Mouse (Mus musculus) MEL (cell line): ENCODE measurements at regions not wholly inside any gene's neighbourhood (a gene's known extent, or its start where the extent isn't known, plus 50 kb on each side); places are given as distances from the start of the nearest gene placed in this dataset.

Experiments
- DNase-seq: peaks from one replicate; pipeline ENCODE4 v3.0.0; 2011; ENCODE audit warnings: low read depth, low spot score
- H3K27ac ChIP-seq: 2 replicates; pipeline ENCODE4 v1.5.1; 2012; ENCODE audit warnings: low read depth, mild to moderate bottlenecking, control low read depth, low read length, moderate library complexity; ENCODE audit not compliant: control insufficient read depth
- H3K27me3 ChIP-seq, 2 experiments: fragments of 150-350 bp in 1 of 2; sonication (generic) in 1 of 2; 2 replicates each; pipeline ENCODE4 v1.6.1; 2012; ENCODE audit warnings: low read length in 2 of 2, mild to moderate bottlenecking in 2 of 2, improper control_type of control experiment in 1 of 2, moderate library complexity in 1 of 2; ENCODE audit not compliant: insufficient read depth in 2 of 2, control insufficient read depth in 1 of 2
- H3K36me3 ChIP-seq, 2 experiments: 2 replicates each; pipeline ENCODE4 v1.6.1; 2012 to 2014; ENCODE audit warnings: low read length in 2 of 2, improper control_type of control experiment in 1 of 2, inconsistent platforms in 1 of 2, mild to moderate bottlenecking in 1 of 2; ENCODE audit not compliant: insufficient read depth in 2 of 2, control insufficient read depth in 1 of 2
- H3K4me1 ChIP-seq, 2 experiments: fragments of 150-350 bp in 1 of 2; sonication (generic) in 1 of 2; 2 replicates each; pipeline ENCODE4 v1.6.1; 2012; ENCODE audit warnings: low read length in 2 of 2, improper control_type of control experiment in 1 of 2, mild to moderate bottlenecking in 1 of 2; ENCODE audit not compliant: insufficient read depth in 2 of 2, control insufficient read depth in 1 of 2
- H3K4me3 ChIP-seq, 2 experiments: fragments of 150-350 bp in 1 of 2; sonication (generic) in 1 of 2; 2 replicates each; pipeline ENCODE4 v1.5.1; 2012; ENCODE audit warnings: low read depth in 2 of 2, low read length in 2 of 2, mild to moderate bottlenecking in 2 of 2, moderate library complexity in 2 of 2, control low read depth in 1 of 2, improper control_type of control experiment in 1 of 2; ENCODE audit not compliant: control insufficient read depth in 1 of 2, insufficient read depth in 1 of 2
- H3K79me2 ChIP-seq: 2 replicates; pipeline ENCODE4 v1.6.1; 2012; ENCODE audit warnings: mild to moderate bottlenecking, low read length, moderate library complexity; ENCODE audit not compliant: control insufficient read depth, poor library complexity, insufficient read depth
- H3K9ac ChIP-seq: 2 replicates; pipeline ENCODE4 v1.6.1; 2012; ENCODE audit warnings: low read depth, mild to moderate bottlenecking, control low read depth, low read length, moderate library complexity; ENCODE audit not compliant: control insufficient read depth, poor library complexity, severe bottlenecking
- H3K9me3 ChIP-seq: fragments of 150-350 bp; sonication (generic); replicated peaks from 2 replicates; pipeline ENCODE4 v1.6.1; 2012; ENCODE audit warnings: mild to moderate bottlenecking, low read length, improper control_type of control experiment, moderate library complexity; ENCODE audit not compliant: insufficient read depth
- BHLHE40 ChIP-seq: IDR thresholded peaks from 2 replicates; pipeline ENCODE4 v1.6.1; 2012; ENCODE audit warnings: low read depth, mild to moderate bottlenecking, inconsistent platforms, low read length, improper control_type of control experiment, borderline replicate concordance
- CHD2 ChIP-seq: IDR thresholded peaks from 2 replicates; pipeline ENCODE4 v1.6.1; 2011; ENCODE audit warnings: low read length, improper control_type of control experiment
- CTCF ChIP-seq, 3 experiments: IDR thresholded peaks in 2 of 3; conservative IDR thresholded peaks in 1 of 3; 2 replicates each; pipeline ENCODE4 v1.5.1; 2011 to 2012; ENCODE audit warnings: low read length in 3 of 3, low read depth in 2 of 3, mild to moderate bottlenecking in 2 of 3, improper control_type of control experiment in 1 of 3, inconsistent platforms in 1 of 3, mixed read lengths in 1 of 3, moderate library complexity in 1 of 3; ENCODE audit not compliant: control insufficient read depth in 1 of 3, insufficient read depth in 1 of 3, poor library complexity in 1 of 3, severe bottlenecking in 1 of 3
- E2F4 ChIP-seq: IDR thresholded peaks from 2 replicates; pipeline ENCODE4 v1.6.1; 2011; ENCODE audit warnings: low read depth, low read length, improper control_type of control experiment, borderline replicate concordance
- GATA1 ChIP-seq: IDR thresholded peaks from 2 replicates; pipeline ENCODE4 v1.6.1; 2011; ENCODE audit warnings: low read depth, low read length, improper control_type of control experiment
- KAT2A ChIP-seq: conservative IDR thresholded peaks from 2 replicates; pipeline ENCODE4 v1.6.1; 2012; ENCODE audit warnings: low read depth, low read length, improper control_type of control experiment, inconsistent platforms
- MAX ChIP-seq: IDR thresholded peaks from 2 replicates; pipeline ENCODE4 v1.6.1; 2011; ENCODE audit warnings: low read length, improper control_type of control experiment
- MAZ ChIP-seq: IDR thresholded peaks from 2 replicates; pipeline ENCODE4 v1.6.1; 2012; ENCODE audit warnings: low read depth, mild to moderate bottlenecking, inconsistent platforms, low read length, improper control_type of control experiment
- MEF2A ChIP-seq: IDR thresholded peaks from 2 replicates; pipeline ENCODE4 v1.6.1; 2014; ENCODE audit warnings: low read depth, mild to moderate bottlenecking, inconsistent platforms, low read length, improper control_type of control experiment; ENCODE audit not compliant: poor library complexity, insufficient replicate concordance, severe bottlenecking; ENCODE audit errors: extremely low read depth
- MXI1 ChIP-seq: IDR thresholded peaks from 2 replicates; pipeline ENCODE4 v1.6.1; 2011; ENCODE audit warnings: mild to moderate bottlenecking, low read depth, low read length, improper control_type of control experiment
- MYB ChIP-seq: IDR thresholded peaks from 2 replicates; pipeline ENCODE4 v1.6.1; 2011; ENCODE audit warnings: mild to moderate bottlenecking, low read depth, low read length, improper control_type of control experiment
- MYC ChIP-seq: IDR thresholded peaks from 2 replicates; pipeline ENCODE4 v1.6.1; 2011; ENCODE audit warnings: low read depth, mild to moderate bottlenecking, low read length, improper control_type of control experiment, moderate library complexity
- NELFE ChIP-seq: IDR thresholded peaks from 2 replicates; pipeline ENCODE4 v1.6.1; 2011; ENCODE audit warnings: low read depth, low read length, improper control_type of control experiment
- NRF1 ChIP-seq: IDR thresholded peaks from 2 replicates; pipeline ENCODE4 v1.6.1; 2014; ENCODE audit warnings: low read depth, mild to moderate bottlenecking, inconsistent platforms, low read length, improper control_type of control experiment, moderate library complexity; ENCODE audit not compliant: poor library complexity, insufficient read depth, severe bottlenecking
- RAD21 ChIP-seq: IDR thresholded peaks from 2 replicates; pipeline ENCODE4 v1.6.1; 2011; ENCODE audit warnings: mild to moderate bottlenecking, low read depth, low read length, improper control_type of control experiment
- RCOR1 ChIP-seq: IDR thresholded peaks from 2 replicates; pipeline ENCODE4 v1.6.1; 2012; ENCODE audit warnings: low read depth, mild to moderate bottlenecking, inconsistent platforms, low read length, improper control_type of control experiment
- SMC3 ChIP-seq: IDR thresholded peaks from 2 replicates; pipeline ENCODE4 v1.6.1; 2011; ENCODE audit warnings: low read depth, low read length, improper control_type of control experiment
- TAL1 ChIP-seq: IDR thresholded peaks from 2 replicates; pipeline ENCODE4 v1.6.1; 2012; ENCODE audit warnings: mild to moderate bottlenecking, inconsistent platforms, low read length, moderate library complexity, mixed read lengths
- TCF12 ChIP-seq: IDR thresholded peaks from 2 replicates; pipeline ENCODE4 v1.6.1; 2014; ENCODE audit warnings: low read depth, mild to moderate bottlenecking, inconsistent platforms, low read length, improper control_type of control experiment, moderate library complexity
- UBTF ChIP-seq: IDR thresholded peaks from 2 replicates; pipeline ENCODE4 v1.6.1; 2012; ENCODE audit warnings: low read depth, mild to moderate bottlenecking, inconsistent platforms, low read length, improper control_type of control experiment, moderate library complexity, borderline replicate concordance; ENCODE audit not compliant: insufficient read depth

- no peak for TF ChIP-seq CTCF (IDR thresholded peaks at IDR 0.05 in 2 of 3, conservative IDR thresholded peaks at IDR 0.05 in 1 of 3; ENCODE audit: control insufficient read depth in 1 of 3, insufficient read depth in 1 of 3, low read depth in 2 of 3, low read length in 3 of 3, poor library complexity in 1 of 3, severe bottlenecking in 1 of 3)
- no peak for TF ChIP-seq CHD2
- no peak for TF ChIP-seq MYB
- no peak for TF ChIP-seq RAD21
- no peak for TF ChIP-seq SMC3
- H3K27ac ChIP-seq: no peak overlapping the region
- H3K27me3 ChIP-seq: no peaks in the 10 kb centered on the region
- H3K36me3 ChIP-seq: no peaks in the 10 kb centered on the region
- no peaks in the 10 kb centered on the region for H3K4me1 ChIP-seq
- H3K9me3 ChIP-seq: no peaks in the 10 kb centered on the region
- no peaks in the 10 kb centered on the region for H3K79me2 ChIP-seq
- H3K4me3 ChIP-seq: no peak overlapping the region
- no peak overlapping the region for H3K9ac ChIP-seq
- no peak for DNase-seq
Measured at GRCm38 (mm10) chr8:89903346-89903745, 444.8 kb downstream of the Tox3 start.

GRCm38 (mm10) chr8:89872768-89873167, 475.4 kb downstream of the Tox3 start:
- Histone ChIP-seq H3K27me3 (no peaks in the 10 kb centered on the region), H3K4me1 (no peaks in the 10 kb centered on the region), H3K4me3 (no peak overlapping the region), H3K79me2 (no peaks in the 10 kb centered on the region), H3K9me3 (no peaks in the 10 kb centered on the region), H3K27ac (no peak overlapping the region), H3K9ac (no peak overlapping the region), H3K36me3 (no peaks in the 10 kb centered on the region)
- TF ChIP-seq TCF12 (no peak), MYC (no peak)
- DNase-seq: no peak

- Histone ChIP-seq H3K36me3 (no peaks in the 10 kb centered on the region), H3K9me3 (no peaks in the 10 kb centered on the region), H3K9ac (no peak overlapping the region), H3K79me2 (no peaks in the 10 kb centered on the region), H3K27ac (no peak overlapping the region), H3K4me1 (no peaks in the 10 kb centered on the region), H3K27me3 (no peaks in the 10 kb centered on the region), H3K4me3 (no peak overlapping the region)
- TF ChIP-seq MYC (no peak), RCOR1 (no peak), NRF1 (no peak), MXI1 (no peak), E2F4 (no peak), BHLHE40 (no peak), MEF2A (no peak), KAT2A (no peak), SMC3 (no peak), GATA1 (no peak), UBTF (no peak), TAL1 (no peak), MAZ (no peak), MAX (no peak), NELFE (no peak)
- DNase-seq: no peak
Measured at GRCm38 (mm10) chr8:89871966-89872365, 476.2 kb downstream of the Tox3 start.
